Mouse (Mus musculus) cerebellum, adult 2 months (tissue): ENCODE results near the gene Stk4. TPM values are rescaled to one million over a fixed set of nuclear protein-coding genes. Genes with fewer than 3 reads are reported as not detected.
A peak's percentile ranks its signal among the peaks of the same experiment; 100 is the strongest.

Source experiments
- DNase-seq, 2 experiments: peaks; one replicate each; pipeline ENCODE4 v3.0.0; 2021
- H3K27ac ChIP-seq: fragments of 200-500 bp; 2 replicates; pipeline ENCODE4 v1.5.1; 2012; ENCODE audit warnings: low read length, control low read depth, inconsistent platforms; ENCODE audit not compliant: insufficient read depth
- H3K27me3 ChIP-seq: fragments of 200-500 bp; 2 replicates; pipeline ENCODE4 v1.6.1; 2012; ENCODE audit warnings: inconsistent platforms, mild to moderate bottlenecking, low read length, moderate library complexity; ENCODE audit not compliant: control insufficient read depth, insufficient read depth
- H3K4me1 ChIP-seq: fragments of 200-500 bp; 2 replicates; pipeline ENCODE4 v1.6.1; 2011; ENCODE audit warnings: low read length; ENCODE audit not compliant: control insufficient read depth, insufficient read depth
- H3K4me3 ChIP-seq: fragments of 200-500 bp; replicated peaks from 2 replicates; pipeline ENCODE3; 2011; ENCODE audit warnings: mild to moderate bottlenecking, low read depth, low read length, control low read depth; ENCODE audit not compliant: insufficient read depth
- CTCF ChIP-seq: fragments of 200-500 bp; IDR thresholded peaks from 2 replicates; pipeline ENCODE4 v1.5.1; 2011; ENCODE audit warnings: low read depth, mild to moderate bottlenecking, control low read depth, low read length, moderate library complexity, borderline replicate concordance; ENCODE audit not compliant: insufficient read depth
- POLR2A ChIP-seq: fragments of 200-500 bp; IDR thresholded peaks from 2 replicates; pipeline ENCODE4 v1.6.1; 2011; ENCODE audit warnings: low read length, control low read depth, borderline replicate concordance; ENCODE audit not compliant: insufficient read depth
- WGBS: fragments of 180-500 bp; shearing (Covaris S2); methylation state at CpG from one replicate; pipeline ENCODE4 v1.1.7; 2018; 5-methylcytosine and 5-hydroxymethylcytosine counted together
- polyA plus RNA-seq: library from polyadenylated mRNA; depleted of rRNA; stranded (reverse); fragments of >200 nt; gene quantifications from 2 replicates; pipeline ENCODE4 v1.2.3, GENCODE M21; 2012; rRNA removed

The Stk4 gene
- polyA plus RNA-seq: 17.1 and 18.7 TPM in 2 replicates

- TF ChIP-seq POLR2A (no peak), CTCF (no peak)
- peak within 1 kb of the TSS; percentile 82 for H3K4me3 ChIP-seq
- no peak for DNase-seq
- H3K27ac ChIP-seq: peak within 1 kb of the TSS; percentile 70
- H3K4me1 ChIP-seq: peaks cover 3% of the 10 kb centered on the region
- H3K27me3 ChIP-seq: no peaks in the 10 kb centered on the region
- WGBS: under 1% methylated on average over 45 of the region's 45 CpGs
These were observed at the start of gene Stk4 for GRCm38 (mm10) chr2:164070142-164070764. Stk4 (plus strand) TSS chr2:164070322.

GRCm38 (mm10) chr2:164022104-164022503, 48.0 kb upstream of the Stk4 start:
- TF ChIP-seq CTCF (no peak), POLR2A (no peak)
- no peak overlapping the region for H3K4me3 ChIP-seq
- WGBS: 55% methylated on average over 2 of the region's 2 CpGs
- DNase-seq: no peak
- H3K27me3 ChIP-seq: no peaks in the 10 kb centered on the region
- no peaks in the 10 kb centered on the region; the same call in 1 of the 2 replicates for H3K4me1 ChIP-seq
- no peak overlapping the region for H3K27ac ChIP-seq

- TF ChIP-seq CTCF (no peak), POLR2A (no peak)
- no peak for DNase-seq
- Histone ChIP-seq H3K27ac (no peak within 1 kb of the TSS), H3K4me1 (no peaks in the 10 kb centered on the region), H3K27me3 (no peaks in the 10 kb centered on the region), H3K4me3 (no peak within 1 kb of the TSS)
- 75% methylated on average over 16 of the region's 16 CpGs for WGBS
These were observed 45.0 kb upstream of the Stk4 start, which contains the start of gene Pabpc1l for GRCm38 (mm10) chr2:164025150-164025549. Pabpc1l (plus strand) TSS chr2:164025450.

GRCm38 (mm10) chr2:164031147-164031546, 39.0 kb upstream of the Stk4 start:
- H3K27me3 ChIP-seq: no peaks in the 10 kb centered on the region
- no peak overlapping the region for H3K4me3 ChIP-seq
- no peak for DNase-seq
- H3K4me1 ChIP-seq: no peaks in the 10 kb centered on the region
- no peak overlapping the region for H3K27ac ChIP-seq
- TF ChIP-seq CTCF (no peak), POLR2A (no peak)
- WGBS: 80% methylated on average over 10 of the region's 10 CpGs

GRCm38 (mm10) chr2:164032973-164033372, 37.1 kb upstream of the Stk4 start:
- no peak for TF ChIP-seq CTCF
- TF ChIP-seq POLR2A: no peak
- no peaks in the 10 kb centered on the region for H3K4me1 ChIP-seq
- DNase-seq: no peak
- no peak overlapping the region for H3K27ac ChIP-seq
- no peaks in the 10 kb centered on the region for H3K27me3 ChIP-seq
- WGBS: 96% methylated on average over 3 of the region's 3 CpGs
- no peak overlapping the region for H3K4me3 ChIP-seq

- Histone ChIP-seq H3K4me3 (no peak overlapping the region), H3K27ac (no peak overlapping the region), H3K27me3 (no peaks in the 10 kb centered on the region), H3K4me1 (no peaks in the 10 kb centered on the region)
- TF ChIP-seq CTCF: no peak
- TF ChIP-seq POLR2A: no peak
- DNase-seq: no peak
- WGBS: 31% methylated on average over 10 of the region's 10 CpGs
These were observed 33.6 kb upstream of the Stk4 start for GRCm38 (mm10) chr2:164036520-164037019.

- Histone ChIP-seq H3K27me3 (no peaks in the 10 kb centered on the region), H3K4me3 (no peak overlapping the region), H3K4me1 (no peaks in the 10 kb centered on the region), H3K27ac (no peak overlapping the region)
- WGBS: 94% methylated on average over 1 of the region's 1 CpGs
- no peak for DNase-seq
- no peak for TF ChIP-seq CTCF
- TF ChIP-seq POLR2A: no peak
These were observed 31.6 kb upstream of the Stk4 start for GRCm38 (mm10) chr2:164038407-164039028.

GRCm38 (mm10) chr2:164040949-164041348, 29.2 kb upstream of the Stk4 start:
- WGBS: 85% methylated on average over 6 of the region's 6 CpGs
- DNase-seq: no peak
- Histone ChIP-seq H3K4me3 (no peak overlapping the region), H3K27me3 (no peaks in the 10 kb centered on the region), H3K27ac (no peak overlapping the region), H3K4me1 (no peaks in the 10 kb centered on the region)
- TF ChIP-seq CTCF: no peak
- TF ChIP-seq POLR2A: no peak
